Mouse (Mus musculus): Measurements from ENCODE around the gene Pld6. TPM values are rescaled to one million over a fixed set of nuclear protein-coding genes. Genes with fewer than 3 reads are reported as not detected.

Pld6 gene
- total and polyA plus RNA-seq, 2 experiments from 2014 or later, result 3.3 TPM; not detected in 1

DNA sequence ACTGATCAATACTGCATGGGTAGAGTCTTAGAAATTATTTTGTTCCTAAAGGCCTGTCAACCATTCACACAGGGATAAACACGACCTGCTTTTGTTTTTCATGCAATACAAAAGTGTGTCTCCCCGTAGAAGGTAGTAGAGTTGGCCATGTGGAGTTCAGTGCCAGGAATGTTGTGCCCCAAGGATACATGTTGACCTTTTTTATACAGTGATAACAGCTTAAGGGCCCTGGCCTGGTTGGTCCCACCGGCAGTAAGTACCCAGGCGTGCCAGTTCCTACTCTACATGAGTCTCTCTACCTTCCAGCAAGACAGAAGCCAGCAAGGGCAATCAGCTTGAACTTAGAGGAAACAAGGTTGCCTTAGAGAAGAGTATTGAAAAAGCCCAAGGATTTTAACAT lies 14.5 kb downstream of the Pld6 start:
- H3K27me3 ChIP-seq (ENCODE audit: control insufficient read depth, insufficient read depth, low read length), result no peaks in the 10 kb centered on the region
- H3K36me3 ChIP-seq (replicated peaks; ENCODE audit: control insufficient read depth, insufficient read depth, low read length), result peaks cover 95% of the 10 kb centered on the region
- peak overlapping the region; percentile 49 for H3K27ac ChIP-seq (ENCODE audit: low read depth)
- no peak overlapping the region for H3K4me2 ChIP-seq (ENCODE audit: low read depth, low read length)
- TF ChIP-seq EP300 (IDR thresholded peaks at IDR 0.05; ENCODE audit: low read depth), result no peak
- TF ChIP-seq CTCF (IDR thresholded peaks at IDR 0.05; ENCODE audit: low read depth), result no peak
- no peak overlapping the region for H3K9ac ChIP-seq (replicated peaks; ENCODE audit: low read depth, low read length)
- peak; percentile 60 for DNase-seq (ENCODE audit: low spot score)
- H3K4me1 ChIP-seq (ENCODE audit: control insufficient read depth, insufficient read depth), result peaks cover 11% of the 10 kb centered on the region
- no peak overlapping the region for H3K4me3 ChIP-seq (ENCODE audit: low read depth, low read length)
- no peaks in the 10 kb centered on the region for H3K9me3 ChIP-seq (replicated peaks; ENCODE audit: control insufficient read depth, low read length)
- ATAC-seq (ENCODE audit: insufficient read depth, low read depth), result peak; percentile 80
- WGBS, result 50% methylated on average over 4 of the region's 4 CpGs

DNA sequence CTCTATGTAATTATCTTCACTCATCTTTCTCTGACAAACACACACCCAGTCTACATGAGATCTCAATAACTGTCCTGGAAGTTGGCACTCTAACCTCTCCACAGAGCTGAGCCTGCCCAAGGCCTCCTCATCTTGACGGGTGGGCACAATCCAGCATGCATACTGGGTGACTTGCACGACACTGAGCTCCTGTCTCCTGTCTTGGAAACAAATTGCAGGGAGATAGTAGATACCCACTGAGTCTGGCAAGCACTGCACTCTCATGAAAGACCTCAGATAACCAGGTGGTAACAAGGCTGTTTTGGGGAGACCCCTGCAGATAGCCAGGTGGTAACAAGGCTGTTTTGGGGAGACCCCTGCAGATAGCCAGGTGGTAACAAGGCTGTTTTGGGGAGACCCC lies 15.2 kb downstream of the Pld6 start:
- Histone ChIP-seq H3K9me3 (replicated peaks; ENCODE audit: control insufficient read depth, low read length) (no peaks in the 10 kb centered on the region), H3K9ac (replicated peaks; ENCODE audit: low read depth, low read length) (no peak overlapping the region), H3K36me3 (replicated peaks; ENCODE audit: control insufficient read depth, insufficient read depth, low read length) (peaks cover 99% of the 10 kb centered on the region), H3K27ac (ENCODE audit: low read depth) (no peak overlapping the region), H3K4me1 (ENCODE audit: control insufficient read depth, insufficient read depth) (peaks cover 11% of the 10 kb centered on the region), H3K4me3 (ENCODE audit: low read depth, low read length) (no peak overlapping the region), H3K4me2 (ENCODE audit: low read depth, low read length) (no peak overlapping the region), H3K27me3 (ENCODE audit: control insufficient read depth, insufficient read depth, low read length) (no peaks in the 10 kb centered on the region)
- ATAC-seq (ENCODE audit: insufficient read depth, low read depth) (no peak), DNase-seq (ENCODE audit: low spot score) (no peak)
- TF ChIP-seq CTCF (IDR thresholded peaks at IDR 0.05; ENCODE audit: low read depth) (no peak), EP300 (IDR thresholded peaks at IDR 0.05; ENCODE audit: low read depth) (no peak)
- WGBS, result 41% methylated on average over 2 of the region's 2 CpGs

DNA sequence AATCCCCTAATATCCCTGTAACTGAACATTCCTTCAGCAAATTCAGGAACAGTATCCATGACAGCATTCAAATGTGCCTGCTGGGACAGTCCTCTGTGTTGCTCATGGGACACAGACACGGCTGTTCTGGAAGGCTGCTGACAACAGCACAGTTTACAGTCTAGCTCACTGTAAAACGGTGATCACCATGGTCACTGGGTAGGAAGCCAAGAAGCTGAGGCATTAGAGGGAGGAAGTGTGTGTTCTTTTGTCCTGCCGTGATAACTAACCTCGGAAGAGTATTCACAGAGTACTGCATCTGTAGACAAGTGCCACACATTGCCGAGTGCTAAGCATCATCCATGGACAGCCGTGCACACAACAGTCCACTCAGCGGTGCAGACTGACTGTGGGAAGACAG lies 16.7 kb downstream of the Pld6 start:
- 65% methylated on average over 7 of the region's 7 CpGs for WGBS

DNA sequence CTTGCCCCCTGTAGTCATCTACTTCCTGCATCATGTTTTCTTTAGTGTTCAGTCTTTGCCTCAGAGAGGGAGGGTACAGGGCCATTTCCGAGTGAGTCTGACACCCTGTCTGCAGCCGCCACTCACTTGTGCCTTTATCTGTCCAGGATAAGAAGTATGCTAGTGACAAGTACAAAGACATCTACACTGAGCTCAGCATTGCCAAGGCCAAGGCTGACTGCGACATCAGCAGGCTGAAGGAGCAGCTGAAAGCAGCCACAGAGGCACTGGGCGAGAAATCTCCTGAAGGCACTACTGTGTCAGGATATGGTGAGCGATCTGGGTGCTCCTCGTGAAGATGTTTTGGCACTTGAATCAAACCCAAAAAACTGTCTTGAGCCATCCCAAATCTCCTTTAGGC lies 17.7 kb downstream of the Pld6 start:
- WGBS, result 30% methylated on average over 6 of the region's 6 CpGs
- Histone ChIP-seq H3K4me1 (ENCODE audit: control insufficient read depth, insufficient read depth) (peaks cover 11% of the 10 kb centered on the region), H3K9ac (replicated peaks; ENCODE audit: low read depth, low read length) (no peak overlapping the region), H3K27ac (ENCODE audit: low read depth) (no peak overlapping the region), H3K9me3 (replicated peaks; ENCODE audit: control insufficient read depth, low read length) (no peaks in the 10 kb centered on the region), H3K36me3 (replicated peaks; ENCODE audit: control insufficient read depth, insufficient read depth, low read length) (peaks cover 99% of the 10 kb centered on the region), H3K27me3 (ENCODE audit: control insufficient read depth, insufficient read depth, low read length) (no peaks in the 10 kb centered on the region), H3K4me2 (ENCODE audit: low read depth, low read length) (no peak overlapping the region), H3K4me3 (ENCODE audit: low read depth, low read length) (no peak overlapping the region)
- ATAC-seq (ENCODE audit: insufficient read depth, low read depth) (peak; percentile 45; the same call in 1 of the 2 replicates), DNase-seq (ENCODE audit: low spot score) (no peak)
- TF ChIP-seq EP300 (IDR thresholded peaks at IDR 0.05; ENCODE audit: low read depth) (no peak), CTCF (IDR thresholded peaks at IDR 0.05; ENCODE audit: low read depth) (no peak)

More for the DNA sequence above, 16.7 kb downstream of the Pld6 start:
- Histone ChIP-seq H3K4me2 (ENCODE audit: low read depth, low read length) (no peak overlapping the region), H3K9ac (replicated peaks; ENCODE audit: low read depth, low read length) (no peak overlapping the region), H3K4me3 (ENCODE audit: low read depth, low read length) (no peak overlapping the region), H3K27me3 (ENCODE audit: control insufficient read depth, insufficient read depth, low read length) (no peaks in the 10 kb centered on the region), H3K27ac (ENCODE audit: low read depth) (no peak overlapping the region), H3K4me1 (ENCODE audit: control insufficient read depth, insufficient read depth) (peaks cover 11% of the 10 kb centered on the region), H3K9me3 (replicated peaks; ENCODE audit: control insufficient read depth, low read length) (no peaks in the 10 kb centered on the region), H3K36me3 (replicated peaks; ENCODE audit: control insufficient read depth, insufficient read depth, low read length) (peaks cover 99% of the 10 kb centered on the region)
- TF ChIP-seq EP300 (IDR thresholded peaks at IDR 0.05; ENCODE audit: low read depth) (no peak), CTCF (IDR thresholded peaks at IDR 0.05; ENCODE audit: low read depth) (no peak)
- ATAC-seq (ENCODE audit: insufficient read depth, low read depth) (no peak), DNase-seq (ENCODE audit: low spot score) (no peak)

DNA sequence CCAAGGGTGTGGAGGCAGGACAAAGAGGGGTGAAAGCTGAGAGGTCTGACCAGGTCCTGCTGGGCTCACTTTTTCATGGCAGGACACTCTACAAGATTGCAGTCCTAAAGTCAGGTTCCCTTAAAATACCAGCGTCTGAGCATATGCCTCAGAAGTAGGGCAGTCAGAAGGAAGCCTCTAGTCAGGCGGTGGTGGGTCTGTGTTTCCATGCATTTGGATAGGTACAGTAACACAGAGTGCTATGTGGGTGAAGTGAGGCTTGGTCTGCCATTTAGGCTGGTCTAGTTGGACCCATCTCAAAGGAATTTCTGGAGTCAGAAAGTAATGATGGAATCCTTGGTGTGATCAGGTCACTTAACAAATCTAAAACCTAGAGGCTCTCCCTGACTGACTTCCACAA lies 18.1 kb downstream of the Pld6 start:
- Histone ChIP-seq H3K9ac (replicated peaks; ENCODE audit: low read depth, low read length) (no peak overlapping the region), H3K4me3 (ENCODE audit: low read depth, low read length) (no peak overlapping the region), H3K4me1 (ENCODE audit: control insufficient read depth, insufficient read depth) (peaks cover 11% of the 10 kb centered on the region), H3K36me3 (replicated peaks; ENCODE audit: control insufficient read depth, insufficient read depth, low read length) (peaks cover 99% of the 10 kb centered on the region), H3K9me3 (replicated peaks; ENCODE audit: control insufficient read depth, low read length) (no peaks in the 10 kb centered on the region), H3K4me2 (ENCODE audit: low read depth, low read length) (no peak overlapping the region), H3K27me3 (ENCODE audit: control insufficient read depth, insufficient read depth, low read length) (no peaks in the 10 kb centered on the region), H3K27ac (ENCODE audit: low read depth) (no peak overlapping the region)
- WGBS, result 70% methylated on average over 2 of the region's 2 CpGs
- ATAC-seq (ENCODE audit: insufficient read depth, low read depth) (no peak), DNase-seq (ENCODE audit: low spot score) (no peak)
- TF ChIP-seq CTCF (IDR thresholded peaks at IDR 0.05; ENCODE audit: low read depth), result no peak

DNA sequence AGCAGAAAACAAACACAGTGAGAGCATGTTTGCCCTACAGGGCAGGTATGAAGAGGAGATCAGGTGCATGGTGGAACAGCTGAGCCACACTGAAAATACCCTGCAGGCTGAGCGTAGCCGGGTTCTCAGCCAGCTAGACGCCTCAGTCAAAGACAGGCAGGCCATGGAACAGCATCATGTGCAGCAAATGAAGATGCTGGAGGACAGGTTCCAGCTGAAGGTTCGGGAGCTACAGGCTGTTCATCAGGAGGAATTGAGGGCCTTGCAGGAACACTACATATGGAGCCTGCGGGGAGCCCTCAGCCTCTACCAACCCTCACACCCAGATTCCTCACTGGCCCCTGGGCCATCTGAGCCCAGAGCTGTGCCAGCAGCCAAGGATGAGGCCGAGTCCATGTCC lies 26.6 kb downstream of the Pld6 start:
- WGBS, result 95% methylated on average over 6 of the region's 6 CpGs
- no peaks in the 10 kb centered on the region for H3K9me3 ChIP-seq (replicated peaks; ENCODE audit: control insufficient read depth, low read length)
- H3K36me3 ChIP-seq (replicated peaks; ENCODE audit: control insufficient read depth, insufficient read depth, low read length), result peaks cover 94% of the 10 kb centered on the region
- no peak overlapping the region for H3K4me2 ChIP-seq (ENCODE audit: low read depth, low read length)
- H3K4me1 ChIP-seq (ENCODE audit: control insufficient read depth, insufficient read depth), result peaks cover 24% of the 10 kb centered on the region
- H3K27me3 ChIP-seq (ENCODE audit: control insufficient read depth, insufficient read depth, low read length), result no peaks in the 10 kb centered on the region
- no peak for TF ChIP-seq EP300 (IDR thresholded peaks at IDR 0.05; ENCODE audit: low read depth)
- TF ChIP-seq CTCF (IDR thresholded peaks at IDR 0.05; ENCODE audit: low read depth), result no peak
- no peak overlapping the region for H3K27ac ChIP-seq (ENCODE audit: low read depth)
- H3K4me3 ChIP-seq (ENCODE audit: low read depth, low read length), result no peak overlapping the region
- DNase-seq (ENCODE audit: low spot score) (no peak), ATAC-seq (ENCODE audit: insufficient read depth, low read depth) (no peak)
- no peak overlapping the region for H3K9ac ChIP-seq (replicated peaks; ENCODE audit: low read depth, low read length)
